Mouse (Mus musculus): ENCODE data around the gene Padi4. TPM values are rescaled to one million over a fixed set of nuclear protein-coding genes. Genes with fewer than 3 reads are reported as not detected.

Padi4 gene
- polyA plus RNA-seq, 1 experiment from 2014 or later = 0.38 TPM

GRCm38 (mm10) chr4:140709111-140709510 is 64.9 kb downstream of the Padi4 start:
- 78% methylated on average over 5 of the region's 7 CpGs for WGBS
- Histone ChIP-seq H3K9ac (ENCODE audit: low read depth, low read length) (no peak overlapping the region), H3K27me3 (replicated peaks; ENCODE audit: control insufficient read depth, insufficient read depth, low read length) (no peaks in the 10 kb centered on the region), H3K27ac (replicated peaks; ENCODE audit: low read depth, low read length) (no peak overlapping the region), H3K9me3 (ENCODE audit: control insufficient read depth, low read length) (no peaks in the 10 kb centered on the region), H3K36me3 (ENCODE audit: control insufficient read depth, insufficient read depth, low read length) (peaks cover 76% of the 10 kb centered on the region), H3K4me3 (ENCODE audit: low read depth, low read length) (no peak overlapping the region), H3K4me1 (ENCODE audit: control insufficient read depth, insufficient read depth, low read length) (peaks cover 4% of the 10 kb centered on the region; the same call in 1 of the 2 replicates), H3K4me2 (ENCODE audit: low read depth, low read length) (no peak overlapping the region)
- DNase-seq (ENCODE audit: low spot score) (no peak), ATAC-seq (ENCODE audit: low read depth) (no peak)

GRCm38 (mm10) chr4:140708297-140708927 is 65.6 kb downstream of the Padi4 start:
- H3K36me3 ChIP-seq (ENCODE audit: control insufficient read depth, insufficient read depth, low read length) = peaks cover 70% of the 10 kb centered on the region
- 0 out of 2 replicates have a peak overlapping the region, but pooled peaks have one; percentile 5 for H3K9ac ChIP-seq (ENCODE audit: low read depth, low read length)
- ATAC-seq (ENCODE audit: low read depth) (no peak), DNase-seq (ENCODE audit: low spot score) (no peak)
- no peaks in the 10 kb centered on the region for H3K9me3 ChIP-seq (ENCODE audit: control insufficient read depth, low read length)
- H3K4me3 ChIP-seq (ENCODE audit: low read depth, low read length) = no peak overlapping the region
- no peaks in the 10 kb centered on the region for H3K27me3 ChIP-seq (replicated peaks; ENCODE audit: control insufficient read depth, insufficient read depth, low read length)
- H3K4me1 ChIP-seq (ENCODE audit: control insufficient read depth, insufficient read depth, low read length) = peaks cover 8% of the 10 kb centered on the region; the same call in 1 of the 2 replicates
- H3K4me2 ChIP-seq (ENCODE audit: low read depth, low read length) = no peak overlapping the region
- WGBS = 85% methylated on average over 18 of the region's 18 CpGs
- H3K27ac ChIP-seq (replicated peaks; ENCODE audit: low read depth, low read length) = no peak overlapping the region

GRCm38 (mm10) chr4:140707615-140708014 is 66.4 kb downstream of the Padi4 start:
- Histone ChIP-seq H3K27me3 (replicated peaks; ENCODE audit: control insufficient read depth, insufficient read depth, low read length) (no peaks in the 10 kb centered on the region), H3K4me1 (ENCODE audit: control insufficient read depth, insufficient read depth, low read length) (peaks cover 8% of the 10 kb centered on the region; the same call in 1 of the 2 replicates), H3K27ac (replicated peaks; ENCODE audit: low read depth, low read length) (no peak overlapping the region), H3K9ac (ENCODE audit: low read depth, low read length) (no peak overlapping the region), H3K4me3 (ENCODE audit: low read depth, low read length) (no peak overlapping the region), H3K36me3 (ENCODE audit: control insufficient read depth, insufficient read depth, low read length) (peaks cover 62% of the 10 kb centered on the region), H3K4me2 (ENCODE audit: low read depth, low read length) (no peak overlapping the region), H3K9me3 (ENCODE audit: control insufficient read depth, low read length) (no peaks in the 10 kb centered on the region)
- ATAC-seq (ENCODE audit: low read depth) = no peak
- DNase-seq (ENCODE audit: low spot score) = no peak
- WGBS = 76% methylated on average over 4 of the region's 4 CpGs

GRCm38 (mm10) chr4:140704166-140704565 is 69.9 kb downstream of the Padi4 start:
- Histone ChIP-seq H3K27me3 (replicated peaks; ENCODE audit: control insufficient read depth, insufficient read depth, low read length) (peaks cover 3% of the 10 kb centered on the region; the same call in 1 of the 2 replicates), H3K27ac (replicated peaks; ENCODE audit: low read depth, low read length) (peak overlapping the region; percentile 98; the same call in 1 of the 2 replicates), H3K4me1 (ENCODE audit: control insufficient read depth, insufficient read depth, low read length) (peaks cover 22% of the 10 kb centered on the region), H3K9ac (ENCODE audit: low read depth, low read length) (peak overlapping the region; percentile 97), H3K4me3 (ENCODE audit: low read depth, low read length) (peak overlapping the region; percentile 86), H3K36me3 (ENCODE audit: control insufficient read depth, insufficient read depth, low read length) (peaks cover 27% of the 10 kb centered on the region), H3K4me2 (ENCODE audit: low read depth, low read length) (peak overlapping the region; percentile 73), H3K9me3 (ENCODE audit: control insufficient read depth, low read length) (no peaks in the 10 kb centered on the region)
- ATAC-seq (ENCODE audit: low read depth) = no peak
- 37% methylated on average over 4 of the region's 4 CpGs for WGBS
- no peak for DNase-seq (ENCODE audit: low spot score)

- DNase-seq (ENCODE audit: low spot score) = peak; percentile 10
- Histone ChIP-seq H3K9me3 (ENCODE audit: control insufficient read depth, low read length) (no peaks in the 10 kb centered on the region), H3K27ac (replicated peaks; ENCODE audit: low read depth, low read length) (peak overlapping the region; percentile 98), H3K4me3 (ENCODE audit: low read depth, low read length) (peak overlapping the region; percentile 86), H3K36me3 (ENCODE audit: control insufficient read depth, insufficient read depth, low read length) (peaks cover 22% of the 10 kb centered on the region), H3K4me1 (ENCODE audit: control insufficient read depth, insufficient read depth, low read length) (peaks cover 23% of the 10 kb centered on the region), H3K4me2 (ENCODE audit: low read depth, low read length) (peak overlapping the region; percentile 73), H3K27me3 (replicated peaks; ENCODE audit: control insufficient read depth, insufficient read depth, low read length) (peaks cover 8% of the 10 kb centered on the region; the same call in 1 of the 2 replicates), H3K9ac (ENCODE audit: low read depth, low read length) (peak overlapping the region; percentile 97)
- ATAC-seq (ENCODE audit: low read depth) = no peak
- 9% methylated on average over 8 of the region's 8 CpGs for WGBS
Observed at GRCm38 (mm10) chr4:140703636-140704035, 70.4 kb downstream of the Padi4 start.

GRCm38 (mm10) chr4:140702611-140703327 is 71.3 kb downstream of the Padi4 start:
- Histone ChIP-seq H3K4me2 (ENCODE audit: low read depth, low read length) (peak overlapping the region; percentile 73), H3K9ac (ENCODE audit: low read depth, low read length) (peak overlapping the region; percentile 97), H3K27ac (replicated peaks; ENCODE audit: low read depth, low read length) (peak overlapping the region; percentile 98), H3K4me1 (ENCODE audit: control insufficient read depth, insufficient read depth, low read length) (peaks cover 23% of the 10 kb centered on the region), H3K27me3 (replicated peaks; ENCODE audit: control insufficient read depth, insufficient read depth, low read length) (peaks cover 8% of the 10 kb centered on the region; the same call in 1 of the 2 replicates), H3K36me3 (ENCODE audit: control insufficient read depth, insufficient read depth, low read length) (peaks cover 14% of the 10 kb centered on the region; the same call in 1 of the 2 replicates), H3K9me3 (ENCODE audit: control insufficient read depth, low read length) (no peaks in the 10 kb centered on the region), H3K4me3 (ENCODE audit: low read depth, low read length) (peak overlapping the region; percentile 86)
- DNase-seq (ENCODE audit: low spot score) = peak; percentile 92
- under 1% methylated on average over 8 of the region's 68 CpGs for WGBS
- ATAC-seq (ENCODE audit: low read depth) = peak; percentile 73

- H3K4me1 ChIP-seq (ENCODE audit: control insufficient read depth, insufficient read depth, low read length) = peaks cover 23% of the 10 kb centered on the region
- peak overlapping the region; percentile 98 for H3K27ac ChIP-seq (replicated peaks; ENCODE audit: low read depth, low read length)
- DNase-seq (ENCODE audit: low spot score) (peak; percentile 75), ATAC-seq (ENCODE audit: low read depth) (peak; percentile 10; the same call in 1 of the 2 replicates)
- H3K9me3 ChIP-seq (ENCODE audit: control insufficient read depth, low read length) = no peaks in the 10 kb centered on the region
- 0% methylated on average over 9 of the region's 107 CpGs for WGBS
- H3K4me3 ChIP-seq (ENCODE audit: low read depth, low read length) = peak overlapping the region; percentile 86
- H3K9ac ChIP-seq (ENCODE audit: low read depth, low read length) = peak overlapping the region; percentile 97
- H3K36me3 ChIP-seq (ENCODE audit: control insufficient read depth, insufficient read depth, low read length) = peaks cover 14% of the 10 kb centered on the region; the same call in 1 of the 2 replicates
- peaks cover 8% of the 10 kb centered on the region; the same call in 1 of the 2 replicates for H3K27me3 ChIP-seq (replicated peaks; ENCODE audit: control insufficient read depth, insufficient read depth, low read length)
- H3K4me2 ChIP-seq (ENCODE audit: low read depth, low read length) = peak overlapping the region; percentile 73
Observed at GRCm38 (mm10) chr4:140701716-140702561, 72.1 kb downstream of the Padi4 start.

All from embryonic facial prominence, embryonic 14.5 days (tissue).